Mouse (Mus musculus): Measurements from ENCODE around the gene Rpl28.
"Not testable (repeated sequence)": the region's sequence is repeated elsewhere in the genome, so short reads cannot be mapped to it uniquely, and the experiment has no call there.

Gene Rpl28

GRCm38 (mm10) chr7:4783667-4784268, 8.9 kb upstream of the Rpl28 start:
- no peak for DNase-seq (ENCODE audit: low read depth)

- peak; percentile 64 for DNase-seq (ENCODE audit: low read depth)
Measured at GRCm38 (mm10) chr7:4788499-4789435, 3.9 kb upstream of the Rpl28 start.

GRCm38 (mm10) chr7:4789436-4789935, 3.2 kb upstream of the Rpl28 start, which contains the start of gene Tmem238:
Tmem238 (minus strand) TSS chr7:4789656.
- peak; percentile 55 for DNase-seq (ENCODE audit: low read depth)

- DNase-seq (ENCODE audit: low read depth), result not testable (repeated sequence)
Measured at GRCm38 (mm10) chr7:4793248-4793647, 574 bp downstream of the Rpl28 start.

- no peak for DNase-seq (ENCODE audit: low read depth)
Measured at GRCm38 (mm10) chr7:4793674-4794073, 1.0 kb downstream of the Rpl28 start.

GRCm38 (mm10) chr7:4794631-4795168, 2.0 kb downstream of the Rpl28 start:
- DNase-seq (ENCODE audit: low read depth), result no peak

- DNase-seq (ENCODE audit: low read depth), result peak; percentile 70
Measured at GRCm38 (mm10) chr7:4795767-4796433, 3.2 kb downstream of the Rpl28 start.

- DNase-seq (ENCODE audit: low read depth), result no peak
Measured at GRCm38 (mm10) chr7:4802247-4802646, 9.6 kb downstream of the Rpl28 start.

- DNase-seq (ENCODE audit: low read depth), result peak; percentile 80
Measured at GRCm38 (mm10) chr7:4806716-4807115, 14.0 kb downstream of the Rpl28 start.

- DNase-seq (ENCODE audit: low read depth), result not testable (repeated sequence)
Measured at GRCm38 (mm10) chr7:4811131-4811530, 18.5 kb downstream of the Rpl28 start.

- DNase-seq (ENCODE audit: low read depth), result peak; percentile 68
Measured at GRCm38 (mm10) chr7:4811842-4812302, 19.2 kb downstream of the Rpl28 start.

- peak; percentile 99 for DNase-seq (ENCODE audit: low read depth)
Measured at GRCm38 (mm10) chr7:4812303-4813104, 19.8 kb downstream of the Rpl28 start, which contains the start of gene Ube2s. Ube2s (minus strand) TSS chr7:4812590.

GRCm38 (mm10) chr7:4813105-4813791, 20.6 kb downstream of the Rpl28 start:
- no peak for DNase-seq (ENCODE audit: low read depth)

GRCm38 (mm10) chr7:4816559-4816958, 23.9 kb downstream of the Rpl28 start:
- DNase-seq (ENCODE audit: low read depth), result peak; percentile 80

- not testable (repeated sequence) for DNase-seq (ENCODE audit: low read depth)
Measured at GRCm38 (mm10) chr7:4820925-4821324, 28.3 kb downstream of the Rpl28 start.

GRCm38 (mm10) chr7:4821690-4822089, 29.0 kb downstream of the Rpl28 start:
- no peak for DNase-seq (ENCODE audit: low read depth)

- DNase-seq (ENCODE audit: low read depth), result no peak
Measured at GRCm38 (mm10) chr7:4822162-4822907, 29.7 kb downstream of the Rpl28 start.

GRCm38 (mm10) chr7:4825365-4825764, 32.7 kb downstream of the Rpl28 start:
- no peak for DNase-seq (ENCODE audit: low read depth)

- DNase-seq (ENCODE audit: low read depth), result no peak
Measured at GRCm38 (mm10) chr7:4830476-4830875, 37.8 kb downstream of the Rpl28 start.
